Comparison of ENCODE assay signal across 29 mouse cellular contexts in the genomic region with DNA sequence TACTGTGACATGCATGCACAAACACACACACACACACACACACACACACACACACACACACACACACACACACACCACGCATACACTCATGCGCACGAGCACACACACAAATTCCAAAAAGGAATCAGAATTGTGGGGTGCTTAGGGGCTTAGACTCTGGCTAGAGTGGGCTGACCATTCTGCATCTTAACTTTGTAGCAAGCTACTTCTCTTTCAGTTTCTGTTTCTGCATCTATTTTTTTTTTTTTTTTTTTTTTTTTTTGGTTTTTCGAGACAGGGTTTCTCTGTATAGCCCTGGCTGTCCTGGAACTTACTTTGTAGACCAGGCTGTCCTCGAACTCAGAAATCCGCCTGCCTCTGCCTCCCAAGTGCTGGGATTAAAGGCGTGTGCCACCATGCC. TPM values are rescaled to one million over a fixed set of nuclear protein-coding genes. Genes with fewer than 3 reads are reported as not detected.
"Had no signal": no experiment of that assay in that cellular context is flagged by ENCODE, and none has a peak within 500 bp of the region (broad histone marks: within the 10 kb centered on the region; RNA-seq: fewer than 3 reads in every experiment).

No protein-coding gene starts in this region.

RNA-seq across cellular contexts. Expression of gene Gm525, which starts 16.7 kb away (rescaled TPM):
- total RNA-seq: left cerebral cortex, adult 8-10 months; left cerebral cortex, postnatal 10 days; left cerebral cortex, postnatal 14 days; left cerebral cortex, postnatal 25 days; left cerebral cortex, postnatal 36 days; left cerebral cortex, postnatal 4 days; liver, adult 2 months; megakaryocyte progenitor cell, adult 5-6 weeks; megakaryocyte, adult 5-6 weeks; megakaryocyte-erythroid progenitor cell, adult 5-6 weeks; midbrain, postnatal 0 days; monocyte, adult 5-6 weeks had no signal
- polyA plus RNA-seq: limb, embryonic 10.5 days; limb, embryonic 11.5 days; liver, adult 2 months; liver, embryonic 11.5 days; liver, embryonic 12.5 days; liver, embryonic 13.5 days; liver, embryonic 14.5 days; liver, embryonic 15.5 days; lung, embryonic 14.5 days; macrophage; midbrain, embryonic 10.5 days; midbrain, embryonic 11.5 days; midbrain, embryonic 12.5 days; midbrain, embryonic 13.5 days; midbrain, embryonic 14.5 days; midbrain, embryonic 15.5 days; midbrain, embryonic 16.5 days; myocyte had no signal
